Mouse (Mus musculus): ENCODE data around the gene Slc2a8.
A peak's percentile ranks its signal among the peaks of the same experiment; 100 is the strongest.

Gene Slc2a8

GRCm38 (mm10) chr2:32928235-32928946 lies 53.5 kb downstream of the Slc2a8 start:
- DNase-seq: peak; percentile 72

DNA sequence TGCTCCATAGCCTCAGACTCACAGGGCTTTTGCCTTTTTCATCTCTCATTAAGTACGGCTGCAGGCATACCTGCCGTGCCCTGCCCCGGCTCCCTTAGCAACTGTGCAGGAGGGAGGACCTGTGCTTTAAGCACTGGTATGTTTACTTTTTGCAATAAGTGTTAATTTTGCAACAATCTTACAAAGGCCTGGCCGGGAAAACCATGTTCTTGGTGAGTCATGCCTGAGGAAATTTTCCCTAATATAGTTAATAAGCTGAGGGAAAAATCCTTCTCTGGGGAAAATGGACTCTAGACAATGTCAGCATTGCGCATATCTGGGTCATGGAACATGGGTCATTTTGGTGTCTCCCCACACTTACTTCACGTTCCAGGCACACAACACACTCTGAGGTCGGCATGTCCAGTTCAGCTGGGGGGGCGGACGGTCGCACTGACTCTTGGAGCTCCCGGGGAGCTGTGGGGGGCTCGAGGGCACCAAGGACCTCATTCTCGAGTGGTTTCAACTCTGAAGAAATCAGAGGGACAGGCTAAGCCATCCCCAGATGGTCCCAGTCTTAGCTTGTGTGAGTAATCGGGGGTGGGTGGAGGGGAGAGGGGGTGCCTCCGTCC lies 54.2 kb downstream of the Slc2a8 start:
- no peak for DNase-seq

GRCm38 (mm10) chr2:32926330-32927075 lies 55.4 kb downstream of the Slc2a8 start:
- DNase-seq: no peak

DNA sequence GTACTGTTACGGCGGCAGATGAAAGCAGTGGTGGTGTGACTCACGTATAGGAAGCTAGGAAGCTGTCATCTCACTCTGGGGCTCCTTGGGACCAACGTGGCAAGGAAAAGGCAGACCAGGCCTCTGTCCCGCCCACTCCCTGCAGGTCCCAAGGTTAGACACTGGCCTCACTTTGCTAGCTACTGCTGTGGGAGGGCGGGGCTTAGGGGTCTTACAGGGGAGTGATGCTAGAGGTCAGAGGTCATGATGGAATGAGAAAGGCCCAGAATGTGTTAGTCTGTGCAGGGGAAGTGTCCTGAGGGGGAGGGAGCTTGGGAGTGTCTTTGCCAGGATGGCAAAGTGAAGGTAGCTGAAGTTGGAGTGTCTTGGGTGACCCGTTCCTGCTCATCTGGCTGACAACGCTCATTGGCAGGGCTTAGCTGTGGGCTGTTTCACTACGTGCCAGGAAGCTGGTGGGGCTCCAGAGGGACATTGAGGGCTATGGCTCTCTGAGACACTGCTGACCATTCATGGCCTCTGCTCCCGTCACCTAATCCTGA lies 57.5 kb downstream of the Slc2a8 start:
- no peak for DNase-seq

- DNase-seq: no peak
Observed at GRCm38 (mm10) chr2:32923551-32924250, 58.2 kb downstream of the Slc2a8 start.
